Comparison of ENCODE assay signal across 7 mouse cellular contexts in genomic region chr12:101976651-101977403, GRCm38 (mm10). TPM values are rescaled to one million over a fixed set of nuclear protein-coding genes. Genes with fewer than 3 reads are reported as not detected.
DNase-seq lines count a peak whose midpoint lies in the region; ATAC-seq and TF ChIP-seq lines count a peak whose summit lies in the region.

No protein-coding gene starts in this region.

- H3K27me3 ChIP-seq in lung, postnatal 0 days (replicated peaks; ENCODE audit: insufficient read depth, low read length) = no peaks in the 10 kb centered on the region
- H3K27me3 ChIP-seq in embryonic facial prominence, embryonic 13.5 days = no peaks in the 10 kb centered on the region
- H3K27me3 ChIP-seq in limb, embryonic 11.5 days (ENCODE audit: control insufficient read depth, insufficient read depth, low read length) = no peaks in the 10 kb centered on the region
- no peaks in the 10 kb centered on the region for H3K27me3 ChIP-seq in stomach, embryonic 14.5 days (ENCODE audit: control insufficient read depth, insufficient read depth, low read length)

- H3K27ac ChIP-seq in lung, postnatal 0 days (ENCODE audit: low read length) = peak overlapping the region; percentile 97
- peak overlapping the region; percentile 94 for H3K27ac ChIP-seq in embryonic facial prominence, embryonic 13.5 days
- H3K27ac ChIP-seq in limb, embryonic 11.5 days (replicated peaks; ENCODE audit: low read depth, low read length) = no peak overlapping the region
- peak overlapping the region; percentile 91; the same call in 1 of the 2 replicates for H3K27ac ChIP-seq in stomach, embryonic 14.5 days (ENCODE audit: low read length)

- 15% methylated on average over 13 of the region's 13 CpGs for WGBS in lung, postnatal 0 days
- 16% methylated on average over 13 of the region's 13 CpGs for WGBS in embryonic facial prominence, embryonic 13.5 days
- WGBS in limb, embryonic 11.5 days = 27% methylated on average over 13 of the region's 13 CpGs
- WGBS in stomach, embryonic 14.5 days = 20% methylated on average over 13 of the region's 13 CpGs

- DNase-seq in lung, postnatal 0 days (ENCODE audit: low spot score) = no peak
- DNase-seq in lung, postnatal 14 days = no peak
- DNase-seq in limb, embryonic 11.5 days (ENCODE audit: low spot score) = no peak
- DNase-seq in MN1 (ENCODE audit: low spot score) = no peak
- no peak for DNase-seq in adrenal gland, adult 8-10 months

- TF ChIP-seq CTCF in lung, postnatal 0 days (IDR thresholded peaks at IDR 0.05) = no peak

- H3K4me1 ChIP-seq in lung, postnatal 0 days (ENCODE audit: insufficient read depth, low read depth, low read length) = peaks cover 6% of the 10 kb centered on the region; the same call in 1 of the 2 replicates
- H3K4me1 ChIP-seq in embryonic facial prominence, embryonic 13.5 days = peaks cover 27% of the 10 kb centered on the region
- H3K4me1 ChIP-seq in limb, embryonic 11.5 days (ENCODE audit: control insufficient read depth, insufficient read depth, low read length) = peaks cover 4% of the 10 kb centered on the region; the same call in 1 of the 2 replicates
- peaks cover 16% of the 10 kb centered on the region; the same call in 1 of the 2 replicates for H3K4me1 ChIP-seq in stomach, embryonic 14.5 days (ENCODE audit: control insufficient read depth, insufficient read depth, low read length)

- TF ChIP-seq EP300 in lung, postnatal 0 days (IDR thresholded peaks at IDR 0.05) = no peak

- peak overlapping the region; percentile 92 for H3K4me3 ChIP-seq in lung, postnatal 0 days (ENCODE audit: low read depth, low read length)
- peak overlapping the region; percentile 92 for H3K4me3 ChIP-seq in embryonic facial prominence, embryonic 13.5 days
- H3K4me3 ChIP-seq in limb, embryonic 11.5 days (ENCODE audit: low read depth, low read length) = peak overlapping the region; percentile 91
- peak overlapping the region; percentile 90 for H3K4me3 ChIP-seq in stomach, embryonic 14.5 days (ENCODE audit: low read depth, low read length)

- H3K36me3 ChIP-seq in lung, postnatal 0 days (ENCODE audit: insufficient read depth, low read length) = no peaks in the 10 kb centered on the region
- H3K36me3 ChIP-seq in embryonic facial prominence, embryonic 13.5 days = peaks cover 12% of the 10 kb centered on the region
- peaks cover 3% of the 10 kb centered on the region; the same call in 1 of the 2 replicates for H3K36me3 ChIP-seq in limb, embryonic 11.5 days (ENCODE audit: control insufficient read depth, insufficient read depth, low read length)
- no peaks in the 10 kb centered on the region for H3K36me3 ChIP-seq in stomach, embryonic 14.5 days (ENCODE audit: control insufficient read depth, insufficient read depth, low read length)

- no peak for ATAC-seq in lung, postnatal 0 days
- ATAC-seq in embryonic facial prominence, embryonic 13.5 days (ENCODE audit: insufficient number of reproducible peaks, insufficient read depth, low FRiP score, low TSS enrichment, low read depth) = no peak
- ATAC-seq in limb, embryonic 11.5 days (ENCODE audit: insufficient number of reproducible peaks, low FRiP score, low TSS enrichment, low read depth) = no peak
- no peak for ATAC-seq in stomach, embryonic 14.5 days (ENCODE audit: insufficient number of reproducible peaks, insufficient read depth, low FRiP score, low read depth)

- H3K4me2 ChIP-seq in lung, postnatal 0 days (replicated peaks; ENCODE audit: low read depth, low read length) = peak overlapping the region; percentile 60
- H3K4me2 ChIP-seq in embryonic facial prominence, embryonic 13.5 days = peak overlapping the region; percentile 69
- H3K4me2 ChIP-seq in limb, embryonic 11.5 days (ENCODE audit: low read depth, severe bottlenecking) = peak overlapping the region; percentile 69
- H3K4me2 ChIP-seq in stomach, embryonic 14.5 days (replicated peaks; ENCODE audit: low read depth, low read length) = peak overlapping the region; percentile 78

- no peaks in the 10 kb centered on the region for H3K9me3 ChIP-seq in lung, postnatal 0 days (ENCODE audit: low read length)
- H3K9me3 ChIP-seq in embryonic facial prominence, embryonic 13.5 days = no peaks in the 10 kb centered on the region
- H3K9me3 ChIP-seq in limb, embryonic 11.5 days (ENCODE audit: control insufficient read depth, low read length) = no peaks in the 10 kb centered on the region
- H3K9me3 ChIP-seq in stomach, embryonic 14.5 days (ENCODE audit: control insufficient read depth, low read depth, low read length) = no peaks in the 10 kb centered on the region

- H3K9ac ChIP-seq in lung, postnatal 0 days (replicated peaks; ENCODE audit: low read depth) = peak overlapping the region; percentile 97
- peak overlapping the region; percentile 95 for H3K9ac ChIP-seq in embryonic facial prominence, embryonic 13.5 days
- peak overlapping the region; percentile 93 for H3K9ac ChIP-seq in limb, embryonic 11.5 days (ENCODE audit: low read length)
- H3K9ac ChIP-seq in stomach, embryonic 14.5 days (replicated peaks; ENCODE audit: low read depth, low read length) = peak overlapping the region; percentile 86

RNA-seq across cellular contexts. Expression of gene Cpsf2, which starts 1.0 kb away (rescaled TPM):
- 13.1 and 13.6 TPM in 2 replicates for polyA plus RNA-seq in lung, postnatal 0 days (2015; fragmentation: Nextera tagmentation; extraction: Ambion mirVana)
- polyA plus RNA-seq in embryonic facial prominence, embryonic 13.5 days (2015; fragmentation: Nextera tagmentation; extraction: Ambion mirVana) = 30.8 and 32.3 TPM in 2 replicates
- polyA plus RNA-seq in limb, embryonic 11.5 days (2014; fragmentation: Nextera tagmentation; extraction: Ambion mirVana) = 39.2 and 41.8 TPM in 2 replicates
- polyA plus RNA-seq in stomach, embryonic 14.5 days (2014; fragmentation: Nextera tagmentation; extraction: Ambion mirVana) = 29.0 and 32.6 TPM in 2 replicates
- 10 to 100 TPM; 33.5 to 39.0 (median 37.2) TPM for total RNA-seq in adrenal gland, adult 8-10 months (2022)

RNA-seq across cellular contexts. Expression of gene Atxn3, which starts 18.8 kb away (rescaled TPM):
- 14.1 and 15.3 TPM in 2 replicates for polyA plus RNA-seq in lung, postnatal 0 days (2015; fragmentation: Nextera tagmentation; extraction: Ambion mirVana)
- polyA plus RNA-seq in embryonic facial prominence, embryonic 13.5 days (2015; fragmentation: Nextera tagmentation; extraction: Ambion mirVana) = 10.7 and 12.4 TPM in 2 replicates
- 10.4 and 12.3 TPM in 2 replicates for polyA plus RNA-seq in limb, embryonic 11.5 days (2014; fragmentation: Nextera tagmentation; extraction: Ambion mirVana)
- 15.5 and 18.2 TPM in 2 replicates for polyA plus RNA-seq in stomach, embryonic 14.5 days (2014; fragmentation: Nextera tagmentation; extraction: Ambion mirVana)
- 10 to 100 TPM; 17.7 to 24.6 (median 20.9) TPM for total RNA-seq in adrenal gland, adult 8-10 months (2022)
